Mouse (Mus musculus): ENCODE data around the gene Txndc2.

The Txndc2 gene

DNA sequence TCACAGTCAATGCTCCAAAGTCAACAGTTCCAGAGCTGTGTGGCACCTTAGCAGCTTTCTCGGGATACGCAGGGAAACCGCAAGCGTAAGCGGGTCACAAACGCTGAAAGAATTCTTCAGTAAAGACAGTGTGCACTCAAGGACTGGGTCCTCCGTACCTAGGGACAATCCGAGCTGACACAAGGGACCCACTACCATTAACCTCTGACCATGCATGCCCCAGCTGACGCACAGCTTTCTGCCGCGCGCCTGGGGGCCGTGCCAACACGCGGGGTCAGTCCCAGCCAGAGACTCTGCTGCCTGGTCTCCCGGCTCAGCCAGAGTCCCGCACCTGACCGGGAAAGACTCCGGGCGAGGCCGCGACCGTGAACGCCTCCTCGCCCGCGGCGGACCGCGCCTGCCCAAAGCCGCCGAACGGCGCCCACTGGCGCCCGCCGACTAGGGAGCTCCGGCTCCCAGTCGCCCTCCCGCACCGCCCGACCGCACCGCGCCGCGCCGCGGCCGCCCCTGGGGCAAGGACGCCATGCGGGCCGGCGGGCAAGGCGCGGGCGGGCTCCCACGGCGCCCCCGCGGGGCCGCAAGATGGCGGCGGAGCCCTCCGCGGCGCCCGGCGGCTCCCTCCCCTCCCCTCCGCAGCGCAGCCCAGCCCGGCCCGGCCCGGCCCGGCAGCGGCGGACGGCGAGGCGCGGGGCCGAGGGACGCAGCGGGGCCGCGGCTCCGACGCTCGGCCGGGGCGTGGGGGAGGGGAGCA lies 29.4 kb downstream of the Txndc2 start:
- DNase-seq (ENCODE audit: low spot score in 2 of 2): peak; percentile 50 to 77

DNA sequence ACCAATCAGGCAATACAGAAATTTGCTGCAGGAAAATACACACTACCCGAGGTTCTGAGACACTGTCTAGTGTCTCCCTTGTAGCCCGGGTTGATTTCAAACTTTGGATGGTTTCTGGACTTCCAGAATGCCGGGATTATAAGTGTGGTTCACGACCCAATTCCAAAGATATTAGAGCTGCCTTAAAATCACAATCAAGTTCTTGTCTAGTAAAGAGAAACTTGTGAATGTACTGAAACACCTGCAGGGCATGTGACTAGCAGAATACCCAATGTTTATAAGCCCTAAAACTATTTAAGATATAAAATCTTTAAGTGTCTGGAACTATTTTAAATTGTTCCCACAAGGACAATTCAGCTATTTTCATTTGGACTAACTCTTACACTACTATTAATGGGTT lies 30.2 kb downstream of the Txndc2 start:
- DNase-seq (ENCODE audit: low spot score in 2 of 2): peak in 1 of 2 experiments; percentile 34

DNA sequence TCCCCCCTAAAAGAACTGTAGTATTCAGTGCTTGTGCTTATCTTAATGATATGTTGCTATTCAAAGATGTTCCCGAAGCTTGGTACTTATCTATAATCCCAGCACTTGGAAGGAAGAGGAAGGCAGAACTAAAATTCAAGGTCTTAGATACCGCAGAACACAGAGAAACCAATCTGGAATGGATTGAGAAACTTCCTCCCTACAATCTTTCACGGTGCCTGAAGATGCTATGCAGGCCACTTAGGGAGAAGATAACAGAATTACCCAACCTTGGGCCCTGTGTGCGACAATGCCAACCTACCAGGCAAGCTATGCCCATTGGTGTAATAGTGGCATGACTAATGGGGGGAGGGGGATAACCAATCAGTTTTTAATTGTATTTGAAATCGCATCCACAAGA lies 33.2 kb downstream of the Txndc2 start:
- no peak for DNase-seq (ENCODE audit: low spot score in 2 of 2)

DNA sequence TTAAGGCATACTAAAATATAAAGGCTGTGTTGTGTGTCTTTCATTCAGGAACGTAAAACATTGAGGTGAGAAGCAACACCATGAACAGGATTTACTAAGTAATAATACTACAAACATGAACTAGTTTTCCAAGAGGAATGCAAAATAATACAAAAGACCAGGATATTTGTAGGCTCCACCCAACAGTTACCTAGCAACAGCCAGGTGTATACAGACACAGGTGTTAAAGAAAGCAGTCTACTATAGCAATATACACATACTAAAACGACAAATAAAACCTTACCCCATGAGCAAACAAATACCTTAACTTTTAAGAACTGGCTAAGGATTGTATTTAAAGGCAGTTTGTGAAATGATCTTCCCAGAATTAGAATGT lies 33.7 kb downstream of the Txndc2 start:
- no peak for DNase-seq (ENCODE audit: low spot score in 2 of 2)

DNA sequence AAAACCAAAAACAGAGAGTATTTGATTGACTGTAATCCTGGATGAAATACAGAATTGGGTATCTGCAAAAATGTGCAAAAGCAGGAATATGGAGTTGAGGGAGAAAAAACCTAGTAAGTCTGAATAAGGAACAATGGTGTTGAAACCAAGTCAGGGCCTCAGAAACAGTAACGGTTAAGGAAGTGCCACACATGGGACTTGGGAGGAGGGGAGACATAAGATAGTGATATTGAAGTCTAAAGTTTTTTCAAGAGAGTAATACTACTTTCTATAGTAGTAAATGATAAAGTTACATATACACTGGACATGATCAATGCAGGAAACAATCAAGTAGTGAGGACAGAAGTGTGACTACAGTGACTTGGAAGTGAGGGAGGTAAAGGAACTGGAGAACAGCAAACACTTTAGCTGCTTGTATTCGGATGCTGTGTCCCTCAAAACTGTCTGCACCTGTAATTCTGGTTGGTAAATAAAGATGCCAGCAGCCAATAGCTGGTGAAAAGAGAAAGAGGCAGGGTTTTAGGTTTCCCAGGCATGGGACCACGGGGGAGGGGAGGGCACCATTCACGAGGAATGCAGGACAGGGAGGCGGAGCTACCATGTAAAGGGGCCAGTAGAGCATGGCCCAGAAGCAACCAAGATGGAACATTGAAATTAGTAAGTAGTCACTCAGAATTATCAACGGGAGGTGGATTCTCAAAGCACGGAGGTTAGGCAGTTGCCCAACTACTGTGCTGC lies 34.2 kb downstream of the Txndc2 start:
- DNase-seq (ENCODE audit: low spot score in 2 of 2): no peak

DNA sequence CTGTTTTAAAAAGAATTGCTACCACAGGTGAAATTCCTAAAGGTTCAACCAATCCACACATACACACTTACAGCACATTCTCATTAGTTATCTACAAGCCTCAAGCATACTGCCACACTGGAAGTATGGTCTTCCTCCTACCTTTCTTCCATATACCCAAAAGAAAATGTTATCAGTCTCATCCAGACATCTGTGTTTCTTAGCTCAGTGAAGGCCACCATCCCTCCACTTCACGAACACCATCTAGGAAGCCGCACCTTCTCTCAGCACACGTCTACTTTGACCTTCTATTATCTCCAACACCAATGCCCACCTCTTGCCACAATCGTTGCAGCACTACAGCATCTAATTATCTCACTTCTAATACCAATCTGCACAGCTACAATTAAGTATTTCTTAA lies 36.0 kb downstream of the Txndc2 start:
- DNase-seq (ENCODE audit: low spot score in 2 of 2): no peak

DNA sequence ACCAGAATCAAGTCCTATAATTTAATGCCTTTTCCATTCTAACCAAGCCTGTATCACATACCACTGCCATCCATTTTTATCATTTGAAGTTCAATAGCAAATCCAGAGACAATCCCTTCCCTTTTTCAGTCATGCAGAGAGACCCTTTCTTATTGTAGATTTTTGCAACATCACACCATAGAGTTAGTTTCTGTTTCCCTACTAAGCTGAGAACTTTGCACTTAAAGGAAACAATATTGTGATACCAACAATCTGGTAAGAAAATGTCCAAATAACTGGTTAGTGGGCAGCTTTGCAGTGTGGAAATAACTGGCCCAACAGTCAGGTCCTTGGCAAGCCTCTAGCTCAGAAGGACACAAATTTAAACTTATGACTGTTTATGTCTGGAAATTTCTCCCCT lies 37.1 kb downstream of the Txndc2 start:
- no peak for DNase-seq (ENCODE audit: low spot score in 2 of 2)

DNA sequence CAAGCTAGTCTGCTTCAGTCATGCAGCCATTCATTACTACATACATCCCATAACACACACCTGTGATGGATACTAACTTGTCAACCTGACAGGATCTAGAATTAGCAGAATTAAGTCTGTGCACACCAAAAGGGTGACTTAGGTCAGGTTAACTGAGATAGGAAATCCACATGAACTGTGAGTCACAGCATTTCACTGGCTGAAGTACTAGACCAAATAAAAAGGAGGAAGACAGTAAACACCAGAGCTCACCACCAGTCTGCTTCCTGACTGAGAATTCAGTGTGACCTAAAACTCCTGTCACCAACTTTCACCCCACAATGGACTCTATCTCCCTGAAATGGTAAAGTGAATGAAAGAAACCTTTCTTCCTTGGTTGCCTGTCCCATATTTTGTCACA lies 37.7 kb downstream of the Txndc2 start:
- DNase-seq (ENCODE audit: low spot score in 2 of 2): no peak

DNA sequence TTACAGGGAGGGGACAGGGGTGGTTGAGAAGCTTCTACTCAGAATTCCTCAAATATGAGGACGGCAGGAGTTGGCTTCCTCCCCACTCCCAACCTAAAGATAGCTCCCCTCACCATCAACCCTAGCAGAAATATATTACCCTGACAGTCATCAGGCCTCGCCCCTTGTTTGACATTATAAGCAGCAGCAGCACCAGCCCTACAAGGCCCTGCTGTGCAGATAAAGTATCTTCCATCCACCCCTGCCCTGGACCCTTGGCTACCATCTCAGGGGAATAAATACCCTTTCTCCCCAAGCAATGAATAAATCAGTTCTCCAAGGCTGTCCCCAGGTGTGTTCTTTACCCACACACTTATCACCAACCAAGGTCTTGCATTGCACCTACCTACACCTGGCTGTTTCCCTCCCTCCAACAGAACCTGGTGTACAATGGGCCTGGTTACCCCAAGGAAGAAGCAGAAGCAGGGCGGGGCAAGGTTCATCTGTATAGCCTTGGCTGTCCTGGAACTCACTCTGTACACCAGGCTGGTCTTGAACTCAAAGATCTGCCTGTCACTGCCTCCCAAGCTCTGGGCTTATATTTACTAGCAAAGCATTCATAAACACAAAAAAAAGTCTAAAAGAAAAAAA lies 44.0 kb downstream of the Txndc2 start:
- DNase-seq (ENCODE audit: low spot score in 2 of 2): no peak

DNA sequence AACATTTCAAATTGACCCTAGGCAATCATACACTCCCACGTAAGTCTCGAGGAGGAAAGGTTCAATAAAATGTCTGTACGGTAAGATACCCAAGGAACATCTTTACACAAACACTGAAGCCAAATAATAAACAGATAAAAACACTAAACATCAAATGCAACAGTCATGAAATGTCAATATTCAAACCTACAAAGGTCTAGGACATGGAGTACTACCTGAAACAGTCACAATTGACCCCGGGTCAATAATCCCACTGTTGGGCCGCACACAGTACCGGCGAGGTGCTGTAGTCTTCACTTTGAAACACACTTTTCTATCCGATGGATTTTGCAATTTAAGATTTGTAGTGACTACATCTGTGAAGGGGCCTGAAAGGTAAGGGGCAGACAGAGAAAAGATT lies 47.3 kb downstream of the Txndc2 start:
- no peak for DNase-seq (ENCODE audit: low spot score in 2 of 2)
